Mouse (Mus musculus): ENCODE measurements around the gene Dennd5a. TPM values are rescaled to one million over a fixed set of nuclear protein-coding genes. Genes with fewer than 3 reads are reported as not detected.

Dennd5a gene
- total and polyA plus RNA-seq, 3 experiments: 33.1 to 78.8 (median 64.4) TPM

- Histone ChIP-seq H3K9ac (ENCODE audit: control insufficient read depth, low read depth, low read length, poor library complexity, severe bottlenecking) (peak within 1 kb of the TSS; percentile 17; the same call in 1 of the 2 replicates), H3K27me3 (ENCODE audit: control insufficient read depth in 1 of 2, insufficient read depth in 2 of 2, low read length in 2 of 2) (peaks cover 17 to 24% of the 10 kb centered on the region in 2 experiments), H3K79me2 (ENCODE audit: control insufficient read depth, insufficient read depth, low read length, poor library complexity) (no peaks in the 10 kb centered on the region), H3K36me3 (ENCODE audit: control insufficient read depth in 1 of 2, insufficient read depth in 2 of 2, low read length in 2 of 2) (peaks cover 0 to 4% of the 10 kb centered on the region in 2 experiments; a peak in 1 of 4 replicates), H3K27ac (ENCODE audit: control insufficient read depth, low read depth, low read length) (no peak within 1 kb of the TSS), H3K9me3 (replicated peaks; ENCODE audit: insufficient read depth, low read length) (no peaks in the 10 kb centered on the region), H3K4me3 (ENCODE audit: control insufficient read depth in 1 of 2, insufficient read depth in 1 of 2, low read depth in 2 of 2, low read length in 2 of 2) (peak within 1 kb of the TSS in 1 of 2 experiments; percentile 26; a peak in 3 of 4 replicates), H3K4me1 (ENCODE audit: control insufficient read depth in 1 of 2, insufficient read depth in 2 of 2, low read length in 2 of 2) (peaks cover 0 to 10% of the 10 kb centered on the region in 2 experiments; a peak in 3 of 4 replicates)
- no peak for DNase-seq (ENCODE audit: low read depth, low spot score)
- TF ChIP-seq TBP (IDR thresholded peaks at IDR 0.05; ENCODE audit: low read depth, low read length) (no peak), MAZ (IDR thresholded peaks at IDR 0.05; ENCODE audit: low read depth, low read length) (no peak), BHLHE40 (IDR thresholded peaks at IDR 0.05; ENCODE audit: borderline replicate concordance, low read depth, low read length) (no peak), GATA1 (IDR thresholded peaks at IDR 0.05; ENCODE audit: low read depth, low read length) (no peak), USF1 (IDR thresholded peaks at IDR 0.05; ENCODE audit: low read depth, low read length) (no peak), SMC3 (IDR thresholded peaks at IDR 0.05; ENCODE audit: low read depth, low read length) (no peak), E2F4 (IDR thresholded peaks at IDR 0.05; ENCODE audit: borderline replicate concordance, low read depth, low read length) (no peak), CHD2 (IDR thresholded peaks at IDR 0.05; ENCODE audit: low read length) (no peak), MXI1 (IDR thresholded peaks at IDR 0.05; ENCODE audit: low read depth, low read length) (no peak), MAX (IDR thresholded peaks at IDR 0.05; ENCODE audit: low read length) (no peak), EP300 (IDR thresholded peaks at IDR 0.05; ENCODE audit: low read depth in 1 of 2, low read length in 2 of 2) (no peak), JUND (IDR thresholded peaks at IDR 0.05; ENCODE audit: low read depth, low read length) (no peak), ZMIZ1 (IDR thresholded peaks at IDR 0.05; ENCODE audit: low read depth, low read length) (no peak), CHD1 (IDR thresholded peaks at IDR 0.05; ENCODE audit: low read depth, low read length) (no peak), POLR2AphosphoS5 (IDR thresholded peaks at IDR 0.05; ENCODE audit: borderline replicate concordance, low read depth, low read length) (no peak), TCF12 (IDR thresholded peaks at IDR 0.05; ENCODE audit: low read depth, low read length) (no peak), GABPA (IDR thresholded peaks at IDR 0.05; ENCODE audit: low read depth, low read length) (no peak), MEF2A (IDR thresholded peaks at IDR 0.05; ENCODE audit: extremely low read depth, insufficient replicate concordance, low read depth, low read length, poor library complexity, severe bottlenecking) (no peak), ZNF384 (IDR thresholded peaks at IDR 0.05; ENCODE audit: low read depth, low read length) (no peak), TAL1 (IDR thresholded peaks at IDR 0.05; ENCODE audit: low read length) (no peak)
Measured at GRCm38 (mm10) chr7:109865370-109866229, 94.7 kb downstream of the Dennd5a start, which contains the start of gene Scube2. TSS of gene Scube2 (minus strand) at chr7:109865679.
